Mouse (Mus musculus): Measurements from ENCODE around the gene H2-DMa.

Gene H2-DMa

GRCm38 (mm10) chr17:34106555-34106954 is 12.8 kb upstream of the H2-DMa start:
- no peak for DNase-seq

DNA sequence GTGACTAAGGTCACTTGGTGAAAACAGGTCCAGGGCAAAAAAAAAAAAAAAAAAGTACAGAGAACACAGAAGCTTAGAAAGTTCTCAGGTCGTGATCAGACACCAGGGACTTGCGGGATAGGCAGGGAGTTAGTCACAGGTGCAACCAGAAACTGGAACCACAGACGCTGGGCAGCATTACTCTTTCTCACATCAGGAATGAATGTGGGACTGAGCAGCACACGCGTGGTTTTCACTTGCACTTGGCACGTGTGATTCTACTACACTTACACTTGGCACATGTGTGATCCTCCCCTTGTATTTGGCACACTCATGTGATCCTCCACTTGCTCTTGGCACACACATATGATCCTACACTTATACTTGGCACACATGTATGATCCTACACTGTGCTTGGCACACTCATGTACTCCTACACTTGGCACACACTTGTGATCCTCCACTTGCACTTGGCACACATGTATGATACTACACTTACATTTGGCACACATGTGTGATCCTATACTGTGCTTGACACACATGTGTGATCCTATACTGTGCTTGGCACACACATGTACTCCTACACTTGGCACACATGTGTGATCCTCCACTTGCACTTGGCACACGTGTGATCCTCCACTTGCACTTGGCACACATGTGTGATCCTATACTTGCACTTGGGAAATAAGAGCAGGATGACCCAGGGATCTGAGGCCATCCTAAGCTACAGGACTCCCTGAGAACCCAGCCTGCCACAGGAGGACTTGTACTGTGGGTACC is 12.1 kb upstream of the H2-DMa start:
- no peak for DNase-seq

- DNase-seq: no peak
These were observed 10.9 kb upstream of the H2-DMa start for GRCm38 (mm10) chr17:34108460-34108859.

- DNase-seq: peak; percentile 42 to 46
These were observed 10.1 kb upstream of the H2-DMa start for GRCm38 (mm10) chr17:34109038-34109805.

DNA sequence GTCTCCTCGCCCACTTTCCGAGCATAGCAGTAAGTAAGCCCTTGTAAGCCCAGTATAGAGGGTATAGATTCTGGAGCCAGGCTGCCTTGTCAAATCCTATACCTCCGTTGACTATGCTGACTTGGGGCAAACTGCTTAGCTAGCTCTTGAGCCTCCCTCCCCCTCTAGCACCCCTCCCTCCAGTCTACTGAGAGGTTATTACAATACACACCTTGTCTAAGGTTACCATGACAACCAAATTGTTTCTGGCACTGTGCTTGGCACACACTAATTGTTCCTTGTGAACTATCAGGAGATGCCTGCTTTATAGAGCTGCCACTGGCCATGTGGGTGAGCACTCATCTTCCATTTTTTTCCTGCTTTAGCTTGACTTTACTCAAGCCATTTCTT is 9.5 kb upstream of the H2-DMa start:
- DNase-seq: no peak

GRCm38 (mm10) chr17:34110309-34110708 is 9.0 kb upstream of the H2-DMa start:
- DNase-seq: no peak

DNA sequence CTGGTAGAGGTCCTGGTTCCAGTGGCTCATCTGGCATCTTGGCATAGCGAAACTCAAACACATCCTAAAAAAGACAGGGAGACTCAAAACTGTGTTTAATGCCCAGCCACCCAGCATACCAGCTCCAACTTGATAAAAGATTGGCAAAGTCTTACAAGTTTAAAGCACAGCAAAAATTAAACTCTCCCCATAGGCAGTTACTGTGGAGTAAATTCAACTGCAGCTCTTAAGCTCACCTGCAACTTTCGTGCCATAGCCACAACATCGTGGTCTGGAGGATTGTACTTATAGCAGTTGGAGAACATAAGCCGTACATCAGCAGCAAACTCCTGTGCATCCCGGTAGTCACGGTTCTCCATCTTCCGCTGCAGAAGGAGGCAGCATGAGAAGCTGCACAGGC is 5.2 kb upstream of the H2-DMa start:
- no peak for DNase-seq

DNA sequence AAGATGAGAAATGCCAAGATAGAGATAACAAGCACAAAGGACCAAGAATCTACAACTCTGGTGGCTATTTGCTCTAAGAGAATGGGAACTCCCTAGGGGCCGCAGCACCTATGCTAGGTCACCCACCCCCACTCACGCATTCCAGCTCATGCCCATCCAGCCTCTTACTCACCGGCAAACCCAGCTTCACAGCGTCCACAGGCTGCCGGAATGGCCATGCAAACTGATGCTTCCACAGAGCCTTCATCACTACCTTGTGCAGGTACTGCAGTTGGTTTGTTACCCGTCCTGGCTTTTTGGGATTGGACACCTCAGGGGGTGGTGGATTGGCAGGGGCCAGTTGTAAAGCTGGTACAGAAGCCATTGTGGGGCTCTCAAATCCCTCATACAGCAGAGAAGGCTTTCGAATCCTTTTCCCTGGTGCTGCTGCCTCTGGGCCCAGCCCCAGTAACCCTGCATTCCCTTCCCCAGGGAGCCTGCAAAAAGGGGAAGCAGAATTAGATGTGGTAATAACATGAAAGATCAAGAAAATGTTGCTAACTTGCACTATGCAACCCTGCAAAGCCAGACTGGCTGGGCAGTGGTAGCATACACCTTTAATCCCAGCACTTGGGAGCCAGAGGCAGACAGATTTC is 2.5 kb upstream of the H2-DMa start:
- DNase-seq: no peak

- no peak for DNase-seq
These were observed 1.8 kb upstream of the H2-DMa start for GRCm38 (mm10) chr17:34117421-34118112.

DNA sequence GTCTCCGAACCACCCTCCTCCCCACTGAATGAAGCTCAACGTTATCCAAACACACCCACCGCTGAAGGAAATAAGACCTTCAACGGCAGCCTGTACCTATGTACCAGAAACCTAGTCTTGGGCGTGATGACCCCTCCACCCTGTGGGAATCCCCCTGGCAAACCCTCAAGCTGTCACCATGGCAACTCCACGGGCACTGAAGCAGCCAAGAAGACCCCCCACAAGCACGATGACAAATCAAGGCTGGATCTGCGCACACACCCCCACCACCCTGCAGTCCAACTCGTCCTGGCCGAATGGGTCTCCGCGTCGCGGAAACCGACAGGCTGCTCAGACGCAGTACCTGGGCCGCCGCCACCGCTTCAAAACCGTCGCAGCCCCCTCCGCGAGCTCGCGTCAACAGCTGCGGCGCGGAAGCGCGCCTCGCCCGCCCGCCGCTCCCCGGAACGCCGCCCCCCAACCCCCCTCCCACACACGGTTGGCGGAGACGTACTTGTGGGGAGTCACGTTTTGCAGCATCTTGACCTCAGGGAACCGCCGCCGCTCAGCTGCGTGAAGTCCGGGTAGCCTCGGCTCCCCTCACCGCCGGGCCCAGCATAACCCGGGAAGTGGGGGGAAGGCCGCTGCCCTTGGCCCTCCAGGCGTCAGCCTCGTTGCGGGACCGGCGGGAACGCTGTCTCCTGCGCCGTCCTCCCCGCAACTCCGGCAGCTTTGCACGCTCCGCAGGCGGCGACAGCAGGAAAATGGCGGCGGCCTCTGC is 1.0 kb upstream of the H2-DMa start:
- peak; percentile 75 to 82 for DNase-seq

- DNase-seq: no peak
These were observed 480 bp upstream of the H2-DMa start for GRCm38 (mm10) chr17:34118873-34119248.

- DNase-seq: peak; percentile 82 to 86
These were observed 911 bp downstream of the H2-DMa start for GRCm38 (mm10) chr17:34120180-34120723.

DNA sequence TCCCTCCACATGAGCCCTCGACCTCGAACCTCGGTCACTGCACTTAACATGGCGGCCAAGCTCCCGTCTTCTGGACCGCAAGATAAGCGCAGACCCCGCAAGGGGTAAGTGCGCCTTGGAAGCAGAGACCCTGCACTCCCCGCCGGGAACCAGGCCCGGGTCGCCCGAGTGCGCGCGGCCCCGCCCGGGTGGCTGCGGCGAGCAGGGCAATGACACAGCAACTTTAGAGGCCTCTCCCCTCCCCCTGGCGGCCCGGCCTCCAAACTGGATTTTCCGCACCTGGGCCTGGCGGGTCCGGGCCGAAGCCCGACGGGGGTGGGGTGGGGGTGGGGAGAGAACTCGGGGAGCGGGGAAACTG is 1.5 kb downstream of the H2-DMa start:
- DNase-seq: peak; percentile 83 to 89

DNA sequence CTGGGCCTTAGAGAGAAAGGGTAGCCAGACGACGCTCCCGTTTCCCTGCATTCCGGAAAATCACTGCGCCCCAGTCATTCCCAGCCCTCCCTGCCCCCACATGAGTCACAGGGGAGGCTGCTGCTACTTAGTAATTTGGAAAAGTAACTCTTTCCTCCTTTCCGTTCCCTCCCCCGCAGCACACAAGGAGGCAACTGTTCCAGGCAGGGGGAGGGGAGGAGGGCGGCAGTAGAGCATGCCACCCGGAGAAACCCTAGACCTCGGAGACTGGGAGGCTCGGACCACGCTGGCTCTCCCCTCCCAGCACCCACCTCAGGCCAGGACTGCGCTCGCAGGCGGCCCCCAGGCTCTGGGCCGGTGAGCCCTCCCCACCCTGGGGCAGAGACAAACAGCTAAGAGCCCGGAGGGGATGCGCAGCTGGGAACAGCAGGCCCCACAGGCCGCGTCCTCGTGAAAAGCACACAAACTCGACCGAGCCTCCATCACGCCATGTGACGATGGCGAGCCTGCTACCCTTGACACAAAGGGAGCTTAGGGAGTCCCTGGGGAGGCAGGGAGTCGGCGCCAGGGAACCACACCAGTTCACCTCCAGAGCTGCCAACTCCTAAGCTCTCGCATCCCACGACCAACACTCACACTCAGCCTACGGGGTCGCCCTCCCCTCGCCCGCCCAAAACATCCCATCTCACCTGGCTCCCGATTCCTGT is 2.0 kb downstream of the H2-DMa start:
- DNase-seq: peak; percentile 62 to 75

DNA sequence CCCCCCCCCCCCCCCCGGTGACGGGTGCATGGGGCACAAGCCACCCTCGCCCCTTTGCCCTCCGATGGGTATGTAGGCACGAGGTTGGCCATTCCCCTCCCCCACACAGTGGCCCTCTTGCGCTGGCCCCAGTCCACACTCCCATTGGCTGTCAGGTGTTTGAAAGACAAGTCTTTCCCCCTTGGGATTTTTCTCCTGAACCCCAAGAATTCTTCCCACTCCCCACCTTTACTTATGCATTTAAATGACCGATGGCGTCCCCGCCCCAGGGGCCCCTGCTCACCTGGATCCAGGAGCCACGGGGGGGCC is 2.5 kb downstream of the H2-DMa start:
- no peak for DNase-seq

- DNase-seq: peak; percentile 98 to 99
These were observed 3.0 kb downstream of the H2-DMa start, which contains the start of gene Brd2 for GRCm38 (mm10) chr17:34122188-34122984. Gene Brd2, minus strand, starts transcription at chr17:34122634.

GRCm38 (mm10) chr17:34123111-34123510 is 3.8 kb downstream of the H2-DMa start:
- no peak for DNase-seq

GRCm38 (mm10) chr17:34123518-34123917 is 4.2 kb downstream of the H2-DMa start:
- DNase-seq: no peak

DNA sequence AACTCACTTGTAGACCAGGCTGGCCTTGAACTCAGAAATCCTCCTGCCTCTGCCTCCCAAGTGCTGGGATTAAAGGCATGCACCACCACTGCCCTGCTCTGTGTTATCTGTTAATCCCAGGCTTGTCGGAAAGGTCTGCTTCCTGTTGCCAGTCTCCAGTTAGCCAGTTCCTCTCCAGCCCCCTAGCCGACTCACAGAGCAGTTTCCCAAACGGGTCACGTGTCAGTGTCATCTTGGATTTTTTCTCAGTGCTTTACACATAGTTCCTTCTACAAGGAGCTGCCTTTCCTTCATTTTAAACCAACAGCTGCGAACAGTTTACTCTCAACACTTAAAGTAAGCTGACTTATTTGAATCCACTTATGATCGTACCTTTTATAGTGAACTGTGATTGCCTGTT is 5.3 kb downstream of the H2-DMa start:
- no peak for DNase-seq

DNA sequence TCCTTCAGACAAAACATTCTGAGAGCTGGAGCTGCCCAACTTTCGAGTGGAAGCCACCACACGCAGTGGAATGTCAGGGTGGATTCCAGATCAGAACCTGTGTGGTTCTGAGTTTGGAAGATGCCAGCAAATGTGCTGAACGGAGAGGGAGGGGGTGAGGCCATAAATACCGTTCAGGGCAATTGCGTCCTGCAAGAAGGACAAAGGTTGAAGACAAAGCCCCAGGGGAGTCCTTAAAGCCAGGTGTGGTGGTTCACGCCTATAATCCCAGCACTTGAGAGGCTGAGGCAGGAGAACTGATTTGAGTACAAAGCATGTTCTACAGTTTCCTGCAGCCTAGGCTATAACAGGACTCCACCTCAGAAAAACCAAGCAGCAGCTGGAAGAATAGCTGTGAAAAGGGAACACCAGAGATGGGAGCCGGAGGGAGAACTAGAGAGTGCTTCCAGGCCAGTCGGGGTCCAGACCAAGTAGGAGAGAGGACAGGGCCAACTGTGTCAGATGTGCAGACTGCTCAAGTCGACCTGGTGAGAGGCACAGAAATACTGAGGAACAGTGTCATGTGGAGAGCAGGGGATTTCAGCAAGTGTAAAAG is 7.6 kb downstream of the H2-DMa start:
- DNase-seq: no peak
